Mouse (Mus musculus) brain, embryonic 14.5 days (tissue): ENCODE results near the gene Cnmd.

ENCODE experiments used
- CTCF ChIP-seq: fragments of 200-500 bp; IDR thresholded peaks from 2 replicates; pipeline ENCODE4 v1.5.1; 2012; ENCODE audit warnings: inconsistent platforms, mild to moderate bottlenecking, moderate library complexity, borderline replicate concordance; ENCODE audit not compliant: insufficient read depth, insufficient read length; ENCODE audit errors: extremely low read depth
- POLR2A ChIP-seq: fragments of 200-500 bp; IDR thresholded peaks from 2 replicates; pipeline ENCODE4 v1.6.1; 2012; ENCODE audit warnings: mild to moderate bottlenecking, inconsistent platforms, borderline replicate concordance; ENCODE audit not compliant: poor library complexity, insufficient read depth, insufficient read length, severe bottlenecking; ENCODE audit errors: extremely low read depth

GRCm38 (mm10) chr14:79677891-79678687, 16.1 kb upstream of the Cnmd start:
- TF ChIP-seq CTCF (no peak), POLR2A (no peak)
